Mouse (Mus musculus): ENCODE measurements around the gene Nudt21.

Gene Nudt21

DNA sequence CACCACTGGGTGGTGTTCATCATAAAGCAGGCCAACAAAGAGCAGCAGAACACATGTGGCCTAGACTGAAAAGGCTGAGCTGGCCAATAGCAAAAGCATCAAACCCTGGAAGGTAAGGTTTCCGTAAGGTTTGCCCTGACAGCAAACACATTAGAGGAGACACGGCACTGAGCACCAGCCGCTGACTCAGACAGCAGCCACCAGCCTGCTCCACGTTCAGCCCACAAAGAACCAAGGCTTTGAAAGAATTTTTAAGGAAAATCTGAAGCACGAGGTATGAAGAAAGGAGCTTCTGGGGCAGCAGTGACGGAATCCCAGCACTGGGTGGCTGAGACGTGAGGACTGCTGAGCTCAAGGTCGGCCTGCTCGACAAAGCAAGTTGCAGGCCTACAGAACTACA lies 32.7 kb downstream of the Nudt21 start:
- no peak for DNase-seq (ENCODE audit: low spot score in 2 of 2)

DNA sequence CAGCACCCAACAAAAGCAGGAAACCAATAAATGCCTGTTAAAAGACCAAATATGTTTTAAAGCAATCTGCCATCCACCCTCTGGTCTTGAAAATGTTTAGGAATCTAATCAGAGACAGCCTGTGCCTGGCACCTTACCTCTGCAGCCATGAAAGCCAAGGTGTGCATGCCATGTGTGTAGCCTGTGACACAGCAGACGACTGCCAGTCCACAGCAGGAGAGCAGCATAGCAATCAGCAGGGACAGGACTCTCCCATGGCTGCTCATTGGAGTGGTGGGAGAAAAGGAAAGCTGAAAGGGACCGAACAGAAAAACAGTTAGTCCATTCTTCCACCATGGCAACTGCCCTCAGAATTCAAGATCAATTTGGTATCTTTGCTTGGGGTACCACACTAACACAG lies 37.9 kb downstream of the Nudt21 start:
- no peak for DNase-seq (ENCODE audit: low spot score in 2 of 2)

DNA sequence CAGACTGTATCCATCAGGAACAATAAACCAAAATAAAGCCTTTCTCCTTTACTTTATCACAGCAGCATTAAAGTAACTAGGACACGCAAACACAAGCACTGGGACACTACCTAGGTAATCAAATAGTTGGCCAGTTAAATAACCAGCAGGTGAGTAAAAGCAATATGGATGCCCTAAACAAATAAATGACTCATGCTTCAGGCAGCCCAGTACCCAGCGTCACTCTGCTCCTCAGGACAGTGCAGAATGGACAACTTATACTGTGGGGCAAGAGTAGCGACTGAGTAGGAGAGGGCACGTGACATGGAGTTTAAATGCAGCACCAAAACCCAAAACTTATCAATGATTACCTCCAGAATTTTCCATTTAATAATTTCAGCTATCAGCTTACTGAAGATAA lies 47.1 kb downstream of the Nudt21 start:
- no peak for DNase-seq (ENCODE audit: low spot score in 2 of 2)

DNA sequence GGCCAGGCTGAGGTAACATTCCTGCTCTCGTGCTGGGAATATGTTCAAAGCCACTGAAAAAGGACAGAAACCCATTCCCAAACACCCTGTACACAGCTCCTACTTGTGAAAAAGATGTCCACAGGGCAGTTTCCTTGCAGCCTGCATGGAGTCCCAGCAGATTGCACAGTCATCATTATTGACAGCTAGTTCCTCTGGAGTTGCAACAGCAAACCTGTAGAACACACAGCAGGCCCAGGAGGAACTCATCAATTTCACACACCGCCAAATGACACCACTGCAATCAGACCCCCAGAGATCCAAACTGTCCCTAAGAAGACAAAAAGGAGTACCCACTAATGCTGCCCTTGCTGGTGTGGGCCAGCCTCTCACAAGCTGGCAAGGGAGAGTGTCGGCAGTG lies 52.1 kb downstream of the Nudt21 start:
- DNase-seq (ENCODE audit: low spot score in 2 of 2): no peak

DNA sequence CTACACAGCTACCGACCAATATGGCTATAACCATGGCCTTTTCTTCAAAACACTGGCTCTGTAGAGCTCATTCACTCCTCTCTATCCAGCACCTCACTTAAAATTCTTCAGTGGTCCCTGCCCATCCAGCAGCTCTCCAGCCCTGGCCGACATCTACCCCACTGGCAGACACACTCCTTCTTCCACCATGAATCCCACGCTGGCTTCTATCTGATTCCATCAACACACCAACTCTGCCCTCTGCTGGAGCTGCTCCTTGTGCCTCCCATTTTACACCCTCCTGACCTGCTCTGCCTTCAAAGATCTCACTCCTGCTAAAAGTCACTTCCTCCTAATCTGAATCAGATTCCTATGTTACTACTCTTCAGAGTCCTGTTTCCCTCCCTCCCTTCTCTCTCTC lies 53.0 kb downstream of the Nudt21 start:
- DNase-seq (ENCODE audit: low spot score in 2 of 2): no peak

DNA sequence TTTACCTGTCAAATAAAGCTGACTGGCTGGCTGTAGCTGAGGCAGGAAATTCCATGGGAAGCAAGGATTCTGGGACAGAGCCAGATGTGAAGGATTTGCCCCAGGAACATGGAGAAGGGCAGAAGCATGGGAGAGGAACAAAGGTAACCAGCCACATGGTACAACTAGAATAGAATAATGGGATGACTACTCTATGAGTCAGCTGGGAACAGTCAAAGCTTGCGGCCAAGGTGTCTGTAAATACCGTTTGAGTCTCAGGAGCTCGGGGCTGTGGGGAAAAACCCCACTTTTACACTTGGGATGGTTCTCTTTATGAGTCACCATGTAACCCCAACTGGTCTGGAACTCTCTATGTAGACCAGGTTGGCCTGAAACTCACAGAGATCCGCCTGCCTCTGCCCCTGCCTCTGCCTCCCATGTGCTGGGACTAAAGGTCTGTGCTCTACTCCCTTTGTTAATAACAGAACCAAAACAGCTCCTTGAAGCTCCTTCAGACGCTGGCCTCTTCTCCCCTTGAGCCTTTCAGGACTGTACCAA lies 55.1 kb downstream of the Nudt21 start:
- DNase-seq (ENCODE audit: low spot score in 2 of 2): no peak

DNA sequence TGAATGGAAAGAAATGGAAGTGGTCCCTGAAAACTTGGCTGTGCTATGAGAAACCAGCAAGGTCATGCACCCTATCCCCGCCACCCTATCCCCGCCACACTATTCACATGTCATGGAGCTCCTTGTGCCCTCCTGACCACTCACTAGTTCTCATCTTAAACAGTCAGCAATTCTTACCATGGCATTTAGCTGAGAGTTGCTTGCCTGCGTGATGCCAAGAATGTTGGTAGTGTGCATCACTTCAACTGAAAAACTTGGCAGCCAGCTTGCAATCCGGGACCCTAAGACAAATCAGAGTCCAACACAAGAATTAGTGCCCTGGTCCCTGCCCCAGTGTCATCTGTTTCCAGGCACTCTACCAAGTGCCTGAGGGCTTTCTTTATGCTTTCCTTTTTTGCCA lies 56.7 kb downstream of the Nudt21 start:
- no peak for DNase-seq (ENCODE audit: low spot score in 2 of 2)

DNA sequence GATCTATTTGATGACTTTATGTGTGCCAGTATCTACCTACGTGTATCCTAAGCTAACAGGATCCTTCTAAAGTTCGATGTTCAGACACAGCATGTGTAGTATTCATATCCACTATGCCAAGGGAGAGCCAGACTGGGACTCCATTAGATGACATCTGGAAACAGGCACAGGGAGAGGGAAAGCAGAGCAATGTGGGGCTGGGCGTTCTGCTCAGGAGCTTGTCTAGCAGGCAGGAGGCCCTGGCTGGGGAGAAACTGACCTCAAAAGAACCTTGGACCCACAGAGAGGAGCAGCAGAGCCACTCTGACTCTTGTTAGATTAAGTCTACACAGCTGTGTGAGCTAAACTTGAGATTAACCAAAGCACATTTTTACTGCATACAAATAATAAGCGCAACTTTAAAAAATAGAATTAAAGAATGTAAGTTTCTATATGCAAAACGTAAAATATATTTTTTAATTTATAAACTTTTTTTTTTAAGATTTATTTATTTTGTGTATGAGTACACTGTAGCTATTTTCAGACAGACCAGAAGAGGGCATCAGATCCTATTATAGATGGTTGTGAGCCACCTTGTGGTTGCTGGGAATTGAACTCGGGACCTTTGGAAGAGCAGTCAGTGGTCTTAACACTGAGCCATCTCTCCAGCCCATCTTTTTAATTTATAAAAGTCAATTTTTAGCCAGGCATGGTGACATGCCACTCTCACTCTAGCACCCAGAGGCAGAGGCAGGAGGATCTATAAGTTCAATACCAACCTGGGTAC lies 60.2 kb downstream of the Nudt21 start:
- no peak for DNase-seq (ENCODE audit: low spot score in 2 of 2)

DNA sequence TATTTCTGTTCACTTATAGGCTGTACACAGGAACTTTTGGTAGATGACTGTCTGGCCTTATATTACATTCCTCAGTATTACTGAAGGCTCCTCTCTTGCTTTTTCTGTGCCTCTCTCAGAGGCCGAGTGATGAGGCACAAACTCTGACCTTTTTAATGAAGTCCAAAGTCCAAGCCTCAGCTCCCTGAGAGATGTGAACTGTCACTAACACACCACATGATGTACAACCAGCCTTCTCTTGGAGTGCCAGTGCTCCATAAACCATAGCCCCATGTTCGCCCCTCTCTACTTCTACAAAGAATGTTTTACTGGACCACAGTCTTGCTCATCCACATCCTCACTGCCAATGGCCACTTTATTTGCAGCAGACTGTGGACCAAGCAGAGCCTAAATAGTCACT lies 61.5 kb downstream of the Nudt21 start:
- no peak for DNase-seq (ENCODE audit: low spot score in 2 of 2)

DNA sequence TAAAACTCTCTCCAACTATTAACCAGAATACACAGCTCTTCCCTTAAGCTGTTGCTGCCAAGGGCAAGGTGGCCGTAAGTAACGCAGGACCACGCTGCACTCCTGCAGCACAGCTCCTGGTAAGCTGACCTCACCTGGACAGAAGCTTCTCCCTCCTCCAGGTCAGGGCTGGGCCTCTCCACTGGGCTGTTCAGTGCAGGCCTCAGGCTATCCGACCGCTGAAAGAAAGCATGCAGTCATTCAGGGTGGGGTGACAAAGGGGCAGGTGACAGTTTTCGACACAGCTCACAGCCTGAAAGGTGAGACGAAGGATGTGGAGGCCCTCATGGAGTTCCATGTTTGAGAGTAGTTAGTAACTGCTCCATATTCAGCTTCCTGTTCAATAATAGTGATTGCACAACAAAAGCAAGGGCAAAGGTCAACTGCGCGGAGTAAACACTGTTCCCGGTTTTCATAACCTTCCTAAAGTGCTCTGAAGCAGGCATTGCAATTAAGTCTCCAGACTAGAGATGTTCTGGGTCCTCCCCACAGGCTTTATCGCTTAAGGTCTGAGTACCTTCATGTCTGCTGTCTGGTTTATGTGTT lies 62.1 kb downstream of the Nudt21 start:
- peak in 1 of 2 experiments; percentile 16 for DNase-seq (ENCODE audit: low spot score in 2 of 2)

DNA sequence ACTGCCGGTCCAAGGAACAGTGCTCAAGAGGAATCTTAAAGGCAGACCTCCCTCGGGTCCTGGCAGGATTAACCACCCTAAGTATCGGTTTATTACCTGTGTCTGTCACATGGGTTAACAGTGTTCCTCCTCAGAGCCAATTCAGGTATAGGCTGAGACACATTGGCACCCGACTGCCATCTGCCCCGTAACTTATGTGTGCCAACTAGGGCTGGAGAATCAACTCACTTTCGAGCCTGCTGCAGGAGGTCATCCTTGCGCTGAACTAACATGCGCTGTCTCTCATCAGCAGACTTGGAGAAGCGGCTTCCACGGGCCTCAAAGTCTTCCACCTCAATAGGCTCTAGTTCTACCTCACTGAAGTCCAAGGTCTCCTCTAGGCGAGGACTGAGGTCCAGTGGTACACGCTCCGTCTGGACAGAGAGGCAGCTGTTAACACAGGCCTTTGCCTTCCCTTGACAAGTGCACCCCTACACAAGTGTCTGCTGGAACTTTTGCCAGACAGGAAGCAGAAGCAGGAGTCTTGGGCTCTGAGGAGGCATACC lies 62.9 kb downstream of the Nudt21 start:
- no peak for DNase-seq (ENCODE audit: low spot score in 2 of 2)

DNA sequence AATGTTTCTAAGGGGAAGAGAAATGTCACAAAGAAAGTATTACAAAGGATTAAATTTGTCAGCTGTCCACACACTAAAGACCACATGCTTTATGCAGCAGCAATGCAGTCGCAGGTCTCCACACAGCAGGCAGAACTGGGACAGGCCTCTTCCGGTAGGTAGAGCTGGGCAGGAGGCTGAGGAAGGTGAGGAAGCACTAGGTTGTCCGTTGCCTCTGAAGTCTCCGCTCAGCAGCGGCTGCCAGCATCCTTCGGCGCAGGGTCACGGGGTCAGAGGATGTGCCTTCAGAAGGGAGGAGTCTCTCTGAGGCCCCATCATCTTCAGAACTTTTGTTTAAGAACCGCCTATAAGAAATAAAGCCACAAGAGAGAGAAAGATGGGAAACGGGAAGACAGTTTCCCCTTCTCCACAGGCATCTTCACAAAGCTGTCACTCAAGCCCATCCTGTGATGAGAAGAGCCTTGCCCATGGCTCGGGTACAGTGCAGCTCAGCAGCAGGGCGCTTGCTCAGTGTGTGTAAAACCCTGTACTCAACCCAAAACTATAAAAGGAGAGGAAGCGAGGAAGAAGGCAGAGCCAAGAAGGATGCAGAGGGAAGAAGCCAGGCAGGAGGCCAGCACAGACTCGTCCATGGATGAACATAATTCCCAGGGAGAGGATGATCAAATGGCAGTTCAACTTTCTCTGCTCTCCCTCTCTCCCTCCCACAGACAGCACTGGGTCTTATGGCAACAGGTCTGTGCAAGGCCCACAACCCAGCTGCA lies 63.7 kb downstream of the Nudt21 start:
- no peak for DNase-seq (ENCODE audit: low spot score in 2 of 2)

DNA sequence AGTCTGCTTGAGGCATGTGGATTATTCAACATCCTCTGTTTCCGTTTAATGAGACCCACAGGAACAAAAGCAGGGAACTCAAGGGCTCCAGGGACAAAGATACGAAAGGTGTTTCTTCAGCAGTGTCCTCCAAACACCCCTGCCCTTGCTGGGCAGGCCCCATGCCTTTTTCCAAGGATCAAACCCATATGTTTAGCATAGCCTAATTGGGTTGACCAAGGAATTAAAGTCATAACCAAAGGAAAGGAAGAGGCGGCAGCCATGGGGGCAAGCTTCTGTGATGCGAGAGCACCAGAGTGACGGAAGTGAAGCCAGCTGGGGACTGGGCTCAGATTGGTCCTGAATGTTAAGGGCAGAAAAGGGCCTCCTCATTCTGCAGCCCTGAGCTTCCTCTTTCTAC lies 64.6 kb downstream of the Nudt21 start:
- DNase-seq (ENCODE audit: low spot score in 2 of 2): no peak

DNA sequence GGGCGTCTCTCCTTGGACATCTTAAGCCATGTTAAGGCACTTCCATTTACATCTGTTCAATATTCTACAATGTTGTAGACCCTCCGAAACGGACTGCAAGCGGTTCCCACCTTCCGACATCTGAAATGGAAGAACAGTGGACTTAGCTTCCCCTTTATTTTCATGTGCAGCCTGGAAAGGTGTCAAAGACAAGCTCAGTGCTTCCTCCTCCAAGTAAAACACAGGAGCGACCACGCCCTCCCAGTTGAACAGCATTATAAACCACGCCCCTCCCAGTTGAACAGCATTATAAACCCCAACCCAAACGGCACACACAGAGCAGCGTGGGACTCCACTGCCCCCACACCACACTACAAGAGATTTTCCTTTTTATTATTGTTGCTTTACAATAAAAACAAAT lies 65.4 kb downstream of the Nudt21 start:
- no peak for DNase-seq (ENCODE audit: low spot score in 2 of 2)

DNA sequence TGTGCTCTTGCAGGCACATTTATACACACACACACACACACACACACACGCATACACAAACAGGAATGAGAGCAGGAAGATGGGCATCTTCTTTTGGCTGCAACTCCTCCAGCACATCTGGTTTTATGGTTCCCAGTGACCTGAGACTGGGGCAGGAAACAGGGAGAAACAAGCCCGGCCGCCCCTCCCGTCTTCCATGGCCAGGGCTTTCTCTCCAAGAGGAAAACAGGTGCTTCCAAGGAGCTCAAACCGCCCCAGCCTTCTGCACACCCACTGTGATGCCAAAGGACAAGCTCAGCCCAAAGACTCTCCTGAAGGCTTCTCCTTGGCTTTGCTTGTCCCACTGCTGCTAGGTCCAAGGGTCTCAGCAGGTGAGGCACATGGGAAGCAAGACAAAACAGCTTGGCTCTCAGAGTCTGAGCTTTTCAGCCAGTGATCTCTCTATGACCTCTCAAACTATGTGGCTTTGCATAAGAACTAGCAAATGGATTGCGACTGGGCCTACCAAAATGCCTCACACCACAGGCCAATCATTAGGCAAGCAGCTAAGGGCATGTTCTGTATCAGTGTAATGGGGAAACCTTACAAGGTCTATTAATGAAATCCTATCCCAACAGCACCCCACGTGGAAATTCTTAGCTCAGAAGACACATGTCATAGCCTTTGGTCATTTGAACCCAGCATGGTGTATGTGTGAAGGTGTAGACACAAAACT lies 67.0 kb downstream of the Nudt21 start:
- no peak for DNase-seq (ENCODE audit: low spot score in 2 of 2)

DNA sequence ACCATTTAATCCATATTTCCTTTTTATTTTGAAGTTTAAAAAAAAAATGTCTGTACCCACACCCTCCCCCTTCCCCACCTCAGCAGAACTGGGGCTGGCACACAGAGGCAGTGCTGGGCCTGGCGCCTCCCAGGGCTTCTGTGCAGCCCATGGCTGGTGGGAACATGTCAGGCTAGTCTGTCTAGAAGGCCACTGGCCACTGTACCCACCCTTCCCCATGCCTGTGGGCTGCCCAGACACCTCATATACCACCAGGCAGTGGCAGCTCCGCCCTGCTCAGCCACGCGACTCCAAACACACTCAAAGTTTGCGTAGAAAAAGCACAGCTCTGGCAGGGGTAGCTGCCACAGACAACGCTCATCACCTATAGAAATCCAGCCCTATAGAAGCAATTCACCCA lies 68.5 kb downstream of the Nudt21 start:
- DNase-seq (ENCODE audit: low spot score in 2 of 2): no peak

Data from urinary bladder, postnatal 36 days (tissue).